Mouse (Mus musculus) skeletal muscle tissue, adult 2 months (tissue): Measurements from ENCODE around the gene A930033H14Rik.

Experiments used
- DNase-seq: peaks from one replicate; pipeline ENCODE4 v3.0.0-alpha.2; 2012; ENCODE audit warnings: low read depth, low spot score

A930033H14Rik gene

DNA sequence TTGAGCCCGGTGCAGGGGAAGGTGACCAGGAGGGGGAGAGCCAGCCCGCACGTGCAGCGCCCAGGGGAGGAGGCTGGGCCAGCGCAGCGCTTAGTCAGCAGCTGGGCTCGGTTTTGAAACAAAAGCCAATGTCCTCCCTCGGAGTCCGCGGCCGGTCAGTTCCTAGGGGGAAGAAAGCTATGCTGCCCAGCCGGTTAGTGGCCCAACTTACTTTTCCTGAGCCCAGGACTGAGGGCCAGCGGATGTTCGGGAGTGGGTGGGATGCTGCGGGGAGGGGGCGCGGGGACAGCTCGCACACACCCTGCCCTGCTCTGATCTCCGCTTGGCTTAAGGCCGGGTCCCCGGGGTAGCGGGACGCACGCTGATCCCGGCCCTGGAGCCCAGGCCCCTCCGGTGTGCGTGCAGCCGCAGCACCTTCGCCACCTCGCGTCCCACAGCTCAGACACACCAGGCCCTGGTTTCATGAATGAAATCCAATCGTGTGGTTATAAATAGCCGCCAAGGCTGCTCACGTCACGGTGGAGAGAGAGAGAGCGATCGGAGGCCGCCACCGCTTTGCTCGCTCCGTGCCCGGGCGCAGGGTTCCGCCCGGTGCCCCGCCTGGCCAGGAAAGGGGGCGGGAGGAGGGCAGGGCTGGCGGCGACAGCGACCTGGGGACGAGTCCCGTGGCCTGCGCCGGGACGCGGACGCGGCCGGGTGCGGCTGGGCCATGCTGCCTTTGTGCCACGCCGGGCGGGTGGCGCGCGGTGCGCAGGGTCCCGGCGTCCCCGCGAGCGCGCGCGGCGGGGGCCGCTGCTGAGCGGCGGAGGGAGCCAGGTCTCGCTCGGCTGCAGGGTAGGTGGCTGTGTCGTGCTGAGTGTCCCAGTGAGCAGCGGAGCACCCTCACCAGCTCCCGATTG lies at the start of gene A930033H14Rik:
TSS of gene A930033H14Rik (minus strand) at position 557 of the 899 bp plus-strand sequence.
- peak; percentile 94 for DNase-seq

GRCm38 (mm10) chr10:69259929-69260328 lies 47.0 kb upstream of the A930033H14Rik start:
- DNase-seq = no peak

DNA sequence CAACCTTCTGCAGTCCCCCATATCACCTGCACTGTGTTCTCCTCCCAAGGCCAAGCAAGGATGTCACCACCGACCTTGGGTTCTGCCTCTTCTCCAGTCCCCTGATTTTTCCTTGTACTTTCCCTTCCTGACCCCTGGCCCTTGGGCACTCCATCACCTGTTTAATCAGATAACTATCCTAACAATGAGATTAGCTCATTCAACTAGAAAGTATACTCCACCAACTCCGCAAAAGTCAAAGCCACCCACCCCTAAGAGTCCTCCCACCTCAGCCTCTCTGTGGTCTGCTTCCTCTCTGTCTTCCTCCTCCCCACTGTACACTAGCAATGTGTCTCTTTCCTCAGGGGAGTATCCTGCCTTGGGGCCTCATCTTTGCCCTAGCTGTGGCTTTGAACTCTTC lies 46.3 kb upstream of the A930033H14Rik start:
- no peak for DNase-seq

- peak; percentile 50 for DNase-seq
Measured at GRCm38 (mm10) chr10:69258588-69258987, 45.7 kb upstream of the A930033H14Rik start.

DNA sequence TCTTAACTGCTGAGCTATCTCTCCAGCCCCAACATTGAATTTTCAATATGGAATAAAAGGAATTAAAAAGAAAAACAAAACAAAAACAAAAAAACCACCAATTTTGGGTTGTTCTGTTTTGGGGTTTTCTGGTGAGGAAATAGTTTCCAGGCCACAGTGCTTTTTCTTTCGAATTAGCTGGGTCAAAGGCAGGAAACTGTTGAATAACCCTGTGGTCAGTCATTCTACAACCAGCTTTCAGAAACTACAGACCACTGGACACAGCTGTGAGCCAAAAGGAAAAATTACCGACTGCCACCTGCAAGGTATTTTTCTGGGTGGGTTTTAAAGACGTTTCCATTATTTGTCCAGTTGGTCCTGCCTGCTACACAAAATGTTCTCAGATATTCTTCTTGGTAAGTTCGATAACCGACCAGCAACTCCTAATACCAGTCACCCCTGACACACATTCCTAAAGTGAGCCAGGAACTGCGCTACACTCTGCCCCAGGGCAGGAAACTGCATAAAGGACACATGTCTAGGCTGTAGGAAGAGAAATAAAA lies 44.8 kb upstream of the A930033H14Rik start:
- DNase-seq = no peak

- no peak for DNase-seq
Measured at GRCm38 (mm10) chr10:69255594-69255993, 42.7 kb upstream of the A930033H14Rik start.

- peak; percentile 71 for DNase-seq
Measured at GRCm38 (mm10) chr10:69254390-69254847, 41.5 kb upstream of the A930033H14Rik start.

DNA sequence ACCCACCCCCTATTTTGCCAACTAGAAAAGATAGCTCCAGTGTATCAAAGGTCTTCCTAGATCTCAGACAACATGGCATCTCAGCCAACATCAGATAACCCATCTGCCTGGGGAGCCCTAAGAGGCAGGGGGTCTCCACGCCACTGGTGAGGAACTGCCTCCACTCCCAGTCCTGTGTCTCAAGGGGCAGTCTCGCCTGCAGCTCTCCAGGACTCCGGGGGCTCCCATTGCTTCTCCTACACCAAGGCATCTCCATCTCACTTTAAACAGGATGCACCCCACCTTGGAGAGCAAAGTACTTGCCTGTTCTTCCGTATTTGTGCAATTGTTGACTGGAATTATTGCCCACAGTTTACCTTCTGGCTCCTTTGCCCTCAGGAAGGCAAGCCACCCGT lies 40.8 kb upstream of the A930033H14Rik start:
- no peak for DNase-seq

- DNase-seq = peak; percentile 29
Measured at GRCm38 (mm10) chr10:69253075-69253685, 40.3 kb upstream of the A930033H14Rik start.

DNA sequence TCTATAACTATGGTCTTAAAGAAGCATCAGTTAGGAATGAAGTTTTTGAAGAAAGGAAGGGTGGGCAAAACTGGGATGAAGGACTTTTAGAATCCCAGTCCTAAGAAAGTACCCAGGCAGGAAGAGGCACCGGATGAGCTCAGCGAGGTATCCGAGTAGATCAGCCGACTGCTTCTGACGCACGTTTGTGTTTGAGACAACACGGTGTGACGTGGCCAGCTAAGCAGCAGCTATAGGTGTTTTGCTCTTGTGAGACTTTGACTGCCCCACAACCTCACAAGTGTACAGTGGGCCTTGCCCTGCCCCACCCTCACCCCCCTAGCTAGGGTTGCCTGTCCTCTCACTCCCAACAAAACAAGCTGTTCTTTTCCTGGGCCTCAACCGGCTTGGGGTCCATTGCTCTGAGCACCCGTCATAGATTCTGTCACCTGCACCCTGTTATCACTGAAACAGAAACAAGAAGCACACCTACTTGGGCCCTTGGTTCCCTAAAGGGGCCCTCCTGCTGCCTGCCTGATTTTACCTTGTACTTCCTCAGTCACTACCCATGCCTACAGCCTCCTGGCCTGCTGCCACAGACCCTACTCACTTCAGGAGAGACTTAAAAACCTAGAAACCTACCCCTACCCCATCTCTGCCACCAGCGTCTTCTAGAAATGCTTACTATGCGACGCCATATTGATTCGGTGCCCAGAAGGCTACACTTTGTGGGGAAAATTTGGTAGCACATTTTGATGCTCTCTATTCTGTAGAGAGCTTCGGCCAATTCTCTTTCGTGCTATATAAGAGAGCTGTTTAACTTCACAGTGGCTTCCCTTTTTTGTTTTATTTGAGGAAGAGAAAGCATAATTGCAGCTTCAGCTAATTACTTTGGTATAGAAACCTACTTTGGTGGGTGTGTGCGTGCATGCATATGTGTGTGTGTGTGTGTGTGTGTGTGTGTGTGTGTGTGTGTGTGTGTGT lies 39.5 kb upstream of the A930033H14Rik start:
- DNase-seq = no peak

GRCm38 (mm10) chr10:69251254-69251653 lies 38.4 kb upstream of the A930033H14Rik start:
- no peak for DNase-seq

- DNase-seq = no peak
Measured at GRCm38 (mm10) chr10:69248261-69249160, 35.6 kb upstream of the A930033H14Rik start.

DNA sequence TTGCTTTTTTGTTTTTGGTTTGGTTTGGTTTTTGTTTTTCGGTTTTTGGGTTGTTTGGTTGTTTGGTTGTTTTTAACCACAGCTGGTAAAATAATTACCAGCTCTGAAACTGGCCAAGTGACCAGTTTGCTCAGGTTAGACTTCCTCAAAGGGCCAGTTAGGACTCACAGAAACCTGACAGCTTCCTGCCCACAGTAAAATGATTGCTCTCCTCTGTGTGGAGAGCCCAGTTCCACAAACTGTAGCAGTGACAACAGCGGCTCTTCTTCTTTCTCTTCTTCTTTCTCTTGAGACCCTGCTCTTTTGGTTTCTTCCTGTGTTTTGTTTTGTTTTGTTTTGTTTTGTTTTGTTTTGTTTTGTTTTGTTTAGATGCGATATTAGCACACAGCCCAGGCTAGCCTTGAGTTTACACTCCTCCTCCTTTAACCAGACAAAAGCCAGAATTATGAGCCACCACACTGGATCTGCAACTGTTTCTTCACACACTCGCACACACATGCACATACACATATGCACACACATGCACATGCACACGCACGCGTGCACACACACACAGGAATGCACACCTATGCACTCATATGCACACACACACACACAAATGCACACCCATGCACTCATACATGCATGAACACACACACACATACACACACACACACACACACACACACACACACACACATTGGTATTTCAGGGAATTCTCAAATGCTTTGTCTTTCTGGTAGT lies 34.6 kb upstream of the A930033H14Rik start:
- no peak for DNase-seq

DNA sequence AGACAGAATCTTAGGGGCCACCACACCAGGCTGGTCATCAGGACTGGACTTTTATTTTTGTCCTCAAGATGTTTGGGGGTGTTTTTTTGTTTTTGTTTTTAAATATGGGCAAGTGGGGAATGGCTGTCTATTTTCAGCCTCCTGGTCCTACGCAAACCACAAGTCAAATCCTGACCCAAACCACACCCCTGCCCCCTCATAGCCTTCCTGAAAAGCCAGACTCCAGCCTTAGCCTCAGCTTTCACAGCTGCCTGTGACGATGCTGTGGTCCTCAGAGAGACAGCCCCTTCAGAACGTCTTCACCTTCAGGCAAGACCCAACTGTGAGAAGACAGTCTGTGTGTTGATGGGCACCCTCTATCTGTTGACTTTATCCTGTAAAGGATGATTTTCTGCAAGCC lies 33.9 kb upstream of the A930033H14Rik start:
- DNase-seq = no peak

DNA sequence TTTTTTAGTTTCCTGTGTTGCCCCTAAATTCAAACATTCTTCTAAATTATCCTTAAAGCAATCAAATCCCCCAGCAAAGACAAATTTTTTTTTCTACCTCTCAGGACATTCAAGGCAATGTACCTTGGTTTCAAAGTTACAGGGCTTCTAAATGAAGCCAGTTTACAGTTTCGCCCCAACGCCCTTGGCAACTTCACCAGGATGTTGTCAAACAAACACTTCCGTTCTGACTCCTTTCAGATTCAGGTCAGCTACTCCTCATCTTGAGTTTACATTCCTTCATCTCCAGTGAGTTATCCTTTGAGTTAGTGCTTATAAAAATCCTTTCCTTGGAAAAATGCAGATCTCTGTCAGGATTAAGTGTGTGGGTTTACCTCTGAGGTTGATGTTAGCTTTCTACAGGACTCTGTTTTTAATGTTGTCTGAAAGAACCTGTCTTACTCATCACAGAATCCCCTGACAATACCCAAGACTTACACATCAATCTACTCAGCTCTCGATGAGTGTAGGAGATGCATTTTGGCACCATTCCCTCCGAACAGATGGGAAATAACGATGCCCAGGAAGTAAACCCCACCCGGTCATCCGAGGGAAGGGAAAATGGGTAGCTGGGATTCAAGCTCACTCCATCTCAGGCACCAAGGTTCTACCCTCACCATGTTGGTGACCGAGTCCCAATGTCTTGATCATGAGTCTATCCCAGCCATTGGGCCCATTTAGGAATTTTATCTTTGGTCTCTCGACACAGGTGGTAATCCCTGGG lies 33.2 kb upstream of the A930033H14Rik start:
- no peak for DNase-seq

- DNase-seq = no peak
Measured at GRCm38 (mm10) chr10:69245151-69245550, 32.3 kb upstream of the A930033H14Rik start.

GRCm38 (mm10) chr10:69240530-69240929 lies 27.6 kb upstream of the A930033H14Rik start:
- DNase-seq = no peak

DNA sequence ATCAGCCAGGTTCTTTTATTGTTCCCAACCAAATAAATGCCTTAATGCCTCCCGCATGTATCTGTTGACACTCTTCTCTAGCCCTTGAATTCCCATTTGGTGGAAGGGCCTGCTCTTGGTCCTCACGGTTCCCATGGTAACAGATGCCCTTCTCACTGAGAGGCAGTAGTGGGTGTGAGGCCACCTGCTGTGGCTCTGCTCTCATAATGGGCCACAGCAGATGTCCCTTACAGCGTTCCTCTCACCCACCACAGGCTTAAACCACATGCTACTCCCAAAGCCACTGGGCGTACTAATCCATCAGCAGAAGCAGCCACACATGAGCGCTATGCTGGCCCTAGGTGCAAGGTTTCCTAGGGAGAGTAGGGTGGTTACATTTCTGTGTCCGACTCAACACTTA lies 25.4 kb upstream of the A930033H14Rik start:
- DNase-seq = no peak

- DNase-seq = no peak
Measured at GRCm38 (mm10) chr10:69237781-69238180, 24.9 kb upstream of the A930033H14Rik start.
